ENCODE assay signal across 10 mouse cellular contexts in the genomic region with DNA sequence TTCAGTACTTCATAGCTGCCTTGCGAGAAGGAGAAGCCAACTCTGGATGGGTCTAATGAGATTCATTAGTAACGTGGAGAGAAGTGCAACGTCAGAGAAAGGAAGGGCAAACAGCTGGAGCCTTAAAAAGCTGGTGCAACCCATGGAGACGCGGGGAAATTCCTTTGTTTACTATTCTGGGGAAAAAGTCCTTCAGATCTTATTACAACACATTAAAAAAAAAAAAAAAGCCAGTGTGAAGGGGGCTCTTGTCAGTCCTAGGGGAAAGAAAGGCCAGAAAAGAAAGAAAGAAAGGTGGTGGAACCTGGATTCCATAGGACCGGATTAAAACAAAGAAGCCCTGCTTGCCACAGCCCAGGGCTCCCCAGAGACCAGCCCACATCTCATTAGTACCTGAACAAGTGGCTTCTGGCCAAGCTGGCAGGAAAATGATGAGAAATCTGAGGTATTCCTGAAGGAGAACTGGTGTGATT. TPM values are rescaled to one million over a fixed set of nuclear protein-coding genes. Genes with fewer than 3 reads are reported as not detected.
DNase-seq lines count a peak whose midpoint lies in the region; ATAC-seq lines count a peak whose summit lies in the region.
"Had no signal": no experiment of that assay in that cellular context is flagged by ENCODE, and none has a peak within 500 bp of the region (broad histone marks: within the 10 kb centered on the region; RNA-seq: fewer than 3 reads in every experiment).

No protein-coding gene starts in this region.

- peak overlapping the region; percentile 16; the same call in 1 of the 2 replicates for H3K4me3 ChIP-seq in forebrain, embryonic 10.5 days
- no peak overlapping the region for H3K4me3 ChIP-seq in limb, embryonic 11.5 days (ENCODE audit: low read depth, low read length)
- no peak overlapping the region for H3K4me3 ChIP-seq in neural tube, embryonic 13.5 days

- peaks cover 12% of the 10 kb centered on the region for H3K27me3 ChIP-seq in forebrain, embryonic 10.5 days (ENCODE audit: poor library complexity, severe bottlenecking)
- H3K27me3 ChIP-seq in limb, embryonic 11.5 days (ENCODE audit: control insufficient read depth, insufficient read depth, low read length) = no peaks in the 10 kb centered on the region
- no peaks in the 10 kb centered on the region for H3K27me3 ChIP-seq in neural tube, embryonic 13.5 days

- ATAC-seq in limb, embryonic 11.5 days (ENCODE audit: insufficient number of reproducible peaks, low FRiP score, low TSS enrichment, low read depth) = no peak
- peak; percentile 66 for ATAC-seq in neural tube, embryonic 13.5 days (ENCODE audit: low read depth)
- ATAC-seq: inflammation-experienced regulatory T-cells, adult 6 months had no signal

- peaks cover 18% of the 10 kb centered on the region for H3K4me1 ChIP-seq in forebrain, embryonic 10.5 days
- peaks cover 15% of the 10 kb centered on the region for H3K4me1 ChIP-seq in limb, embryonic 11.5 days (ENCODE audit: control insufficient read depth, insufficient read depth, low read length)
- H3K4me1 ChIP-seq in neural tube, embryonic 13.5 days (replicated peaks) = peaks cover 34% of the 10 kb centered on the region

- H3K9ac ChIP-seq in limb, embryonic 11.5 days (ENCODE audit: low read length) = no peak overlapping the region
- H3K9ac ChIP-seq in neural tube, embryonic 13.5 days = peak overlapping the region; percentile 43; the same call in 1 of the 2 replicates

- H3K27ac ChIP-seq in forebrain, embryonic 10.5 days = peak overlapping the region; percentile 72
- H3K27ac ChIP-seq in limb, embryonic 11.5 days (replicated peaks; ENCODE audit: low read depth, low read length) = peak overlapping the region; percentile 39; the same call in 1 of the 2 replicates
- H3K27ac ChIP-seq in neural tube, embryonic 13.5 days (replicated peaks) = peak overlapping the region; percentile 89
- H3K27ac ChIP-seq: macrophage had no signal

- H3K36me3 ChIP-seq in forebrain, embryonic 10.5 days (replicated peaks) = no peaks in the 10 kb centered on the region
- H3K36me3 ChIP-seq in limb, embryonic 11.5 days (ENCODE audit: control insufficient read depth, insufficient read depth, low read length) = no peaks in the 10 kb centered on the region
- no peaks in the 10 kb centered on the region for H3K36me3 ChIP-seq in neural tube, embryonic 13.5 days

- no peak overlapping the region for H3K4me2 ChIP-seq in limb, embryonic 11.5 days (ENCODE audit: low read depth, severe bottlenecking)
- H3K4me2 ChIP-seq in neural tube, embryonic 13.5 days = peak overlapping the region; percentile 31

- WGBS in forebrain, embryonic 10.5 days = 3% methylated on average over 6 of the region's 6 CpGs
- WGBS in limb, embryonic 11.5 days = 3% methylated on average over 6 of the region's 6 CpGs
- 5% methylated on average over 6 of the region's 6 CpGs for WGBS in neural tube, embryonic 13.5 days

- peak; percentile 12 for DNase-seq in kidney, postnatal 14 days
- no peak for DNase-seq in kidney, postnatal 36 days
- DNase-seq in forebrain, embryonic 10.5 days (ENCODE audit: extremely low spot score, low spot score) = peak; percentile 23
- DNase-seq in limb, embryonic 11.5 days (ENCODE audit: low spot score) = peak; percentile 62
- no peak for DNase-seq in urinary bladder, postnatal 10 days (ENCODE audit: low spot score)
- DNase-seq in cerebellum, adult 9-11 months = no peak
- DNase-seq in heart, postnatal 14 days = no peak

- intact Hi-C loops in heart, postnatal 14 days (cut with DNase I) = no loop called here

- H3K9me3 ChIP-seq in forebrain, embryonic 10.5 days = no peaks in the 10 kb centered on the region
- H3K9me3 ChIP-seq in limb, embryonic 11.5 days (ENCODE audit: control insufficient read depth, low read length) = no peaks in the 10 kb centered on the region
- H3K9me3 ChIP-seq in neural tube, embryonic 13.5 days = no peaks in the 10 kb centered on the region

RNA-seq across cellular contexts. Expression of gene Cd24a, which starts 41.0 kb away (rescaled TPM):
- polyA plus RNA-seq in forebrain, embryonic 10.5 days (2016; fragmentation: Nextera tagmentation; extraction: Ambion mirVana) = 183 and 206 TPM in 2 replicates
- polyA plus RNA-seq in limb, embryonic 11.5 days (2014; fragmentation: Nextera tagmentation; extraction: Ambion mirVana) = 795 and 838 TPM in 2 replicates
- 1,087 and 1,092 TPM in 2 replicates for polyA plus RNA-seq in neural tube, embryonic 13.5 days (2015; fragmentation: Nextera tagmentation; extraction: Ambion mirVana)
- 10 to 100 TPM; 21.8 to 24.1 TPM for total RNA-seq in heart, postnatal 14 days (2021)

Comparison
In these comparisons a context has a peak if more than half of its experiments do, and no peak if none do; other contexts are left out.
1. DNase-seq: peak in kidney, postnatal 14 days (single experiment), forebrain, embryonic 10.5 days (single experiment) and limb, embryonic 11.5 days (single experiment); none in kidney, postnatal 36 days (0 of 2), urinary bladder, postnatal 10 days (single experiment), cerebellum, adult 9-11 months (single experiment) and heart, postnatal 14 days (0 of 2).
2. H3K27ac ChIP-seq: peak in every context shown above with its lines; median percentile 89 in neural tube, embryonic 13.5 days; 72 in forebrain, embryonic 10.5 days; 39 in limb, embryonic 11.5 days.